Mouse (Mus musculus): ENCODE measurements at regions not wholly inside any gene's neighbourhood (a gene's known extent, or its start where the extent isn't known, plus 50 kb on each side); places are given as distances from the start of the nearest gene placed in this dataset.

DNA sequence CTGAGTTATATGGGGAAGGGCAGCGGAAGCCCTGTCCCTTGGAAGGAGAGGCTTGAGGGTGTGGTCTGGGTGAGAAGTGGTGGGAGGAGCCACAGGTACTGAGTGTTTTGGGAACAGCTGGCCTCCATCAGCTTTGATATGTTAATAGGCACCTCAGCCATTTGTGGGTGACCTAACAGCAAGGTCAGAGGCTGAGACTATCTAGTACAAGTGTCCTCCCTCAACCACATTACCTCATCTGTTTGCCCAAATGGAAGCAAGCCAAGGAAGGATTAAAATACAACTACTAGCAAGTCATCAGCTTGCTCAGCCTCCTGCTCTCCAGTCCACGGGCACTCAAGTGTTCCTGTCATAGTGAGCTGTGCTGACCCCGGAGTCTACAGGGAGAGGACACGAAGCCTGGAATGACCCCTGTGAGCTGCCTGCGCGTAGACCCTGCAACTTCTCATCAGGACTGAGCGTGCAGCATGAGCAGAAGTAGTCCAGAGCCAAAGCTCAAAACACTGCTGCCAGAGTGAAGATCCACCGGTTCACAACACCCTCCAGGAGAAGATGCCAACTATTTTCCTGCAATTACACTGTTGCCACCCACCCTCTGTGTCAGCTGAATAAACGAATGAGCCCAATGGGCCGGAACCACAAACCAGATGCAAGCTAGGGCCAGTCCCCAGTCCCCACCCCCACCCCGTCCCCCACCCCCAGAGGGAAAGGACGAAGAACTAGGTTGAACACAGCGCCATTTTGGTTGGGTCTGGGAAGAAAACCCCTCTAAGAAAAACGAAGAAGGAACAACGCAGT, 239.6 kb downstream of the Qk start:
- DNase-seq (ENCODE audit: low read depth) = no peak

DNA sequence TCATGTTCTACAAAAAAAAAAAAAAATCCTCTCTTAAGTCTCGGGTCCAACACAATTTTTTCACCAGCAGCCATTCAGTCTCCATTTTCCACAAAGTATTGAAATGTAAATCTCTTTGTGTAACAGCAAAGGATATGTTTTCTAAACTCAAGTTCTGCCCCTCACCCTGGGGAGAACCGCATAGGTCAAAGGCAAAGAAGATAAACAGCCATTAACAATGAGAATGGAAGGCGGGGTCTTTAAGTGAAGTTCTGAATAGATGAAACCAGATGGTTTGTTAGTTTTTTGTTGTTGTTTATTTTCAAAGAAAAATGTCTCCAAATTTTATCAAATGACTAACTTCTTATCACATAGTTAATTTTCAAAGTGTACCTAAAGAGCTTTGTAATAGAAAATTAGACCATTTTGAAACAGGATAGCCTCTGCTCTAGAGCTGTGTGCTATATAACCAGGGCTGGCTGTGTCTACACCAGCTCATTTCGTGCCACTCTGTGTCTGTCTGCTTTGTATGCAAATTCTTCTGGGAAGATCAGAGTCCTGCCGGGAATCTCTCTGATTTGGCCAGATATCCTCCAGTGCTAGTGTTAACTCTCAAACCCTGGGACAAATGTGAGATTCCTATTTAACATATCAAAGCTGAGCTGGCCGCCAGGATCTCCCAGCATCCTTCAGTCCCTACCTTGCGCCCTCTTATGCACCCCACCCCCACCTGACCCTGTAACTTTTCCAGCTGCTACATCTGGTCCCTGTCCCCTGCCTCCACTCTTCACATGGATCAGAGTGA, 240.9 kb downstream of the Qk start:
- no peak for DNase-seq (ENCODE audit: low read depth)

- no peak for DNase-seq (ENCODE audit: low read depth)
Measured at GRCm38 (mm10) chr17:10073301-10073700, 246.4 kb downstream of the Qk start.

DNA sequence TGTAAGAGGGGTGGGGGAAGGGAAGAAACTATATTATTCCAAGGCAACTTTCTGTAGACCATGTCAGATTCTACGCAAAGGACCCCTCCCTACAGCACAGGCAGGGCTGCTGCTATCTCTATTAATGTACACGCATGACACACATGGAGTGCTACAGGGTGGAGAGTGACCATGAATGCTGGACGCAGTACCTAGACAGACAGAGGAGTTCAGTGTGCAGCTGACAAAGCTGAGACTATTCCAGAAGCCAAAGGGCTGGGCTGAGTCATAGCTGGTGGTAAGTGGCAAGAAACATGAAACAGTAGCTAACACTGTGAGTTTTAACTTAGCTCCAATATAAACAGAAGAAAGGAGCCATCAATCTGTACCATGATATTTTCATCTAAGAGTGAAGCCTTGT, 250.4 kb downstream of the Qk start:
- no peak for DNase-seq (ENCODE audit: low read depth)

- no peak for DNase-seq (ENCODE audit: low read depth)
Measured at GRCm38 (mm10) chr17:10065131-10065530, 254.5 kb downstream of the Qk start.

GRCm38 (mm10) chr17:10062546-10063100, 257.0 kb downstream of the Qk start:
- no peak for DNase-seq (ENCODE audit: low read depth)

DNA sequence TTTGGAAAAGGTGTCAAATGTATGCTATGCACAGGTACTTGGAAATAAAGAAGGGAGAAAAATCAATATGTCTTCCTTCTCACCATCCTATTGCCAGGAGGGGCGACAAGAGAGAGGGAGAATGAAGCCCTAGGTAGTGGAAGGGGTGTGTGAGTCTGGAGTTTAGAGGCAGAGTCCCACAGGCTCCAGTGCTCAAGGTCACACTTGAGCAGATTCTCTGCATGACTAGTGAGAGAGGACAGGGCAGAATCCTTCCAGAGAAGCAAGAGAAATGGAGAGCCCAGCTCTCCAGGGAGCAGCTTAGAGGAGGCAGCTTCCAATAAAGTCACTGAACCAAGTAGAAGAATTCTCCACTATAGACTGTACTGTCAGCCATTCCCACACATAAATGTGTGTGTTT, 261.9 kb downstream of the Qk start:
- no peak for DNase-seq (ENCODE audit: low read depth)

DNA sequence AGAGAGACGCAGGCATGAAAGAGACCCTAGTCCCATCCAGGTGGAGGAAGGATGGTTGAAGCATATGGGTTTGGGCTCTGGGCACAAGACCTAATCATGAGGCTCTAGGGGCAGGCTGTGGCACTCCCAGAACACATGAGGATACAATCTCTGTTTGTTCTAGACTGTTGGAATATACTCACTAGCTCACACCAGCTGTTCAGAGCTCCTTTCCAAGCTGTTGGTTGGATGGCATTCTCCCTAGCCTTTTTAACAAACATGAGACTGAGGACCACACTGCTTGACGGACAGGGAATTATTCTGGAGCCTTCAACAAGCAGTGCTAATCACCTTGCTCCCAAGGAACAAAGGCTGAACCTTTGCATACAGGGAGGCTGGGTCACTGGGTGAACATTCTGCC, 263.6 kb downstream of the Qk start:
- no peak for DNase-seq (ENCODE audit: low read depth)

- no peak for DNase-seq (ENCODE audit: low read depth)
Measured at GRCm38 (mm10) chr17:10054375-10054774, 265.3 kb downstream of the Qk start.

DNA sequence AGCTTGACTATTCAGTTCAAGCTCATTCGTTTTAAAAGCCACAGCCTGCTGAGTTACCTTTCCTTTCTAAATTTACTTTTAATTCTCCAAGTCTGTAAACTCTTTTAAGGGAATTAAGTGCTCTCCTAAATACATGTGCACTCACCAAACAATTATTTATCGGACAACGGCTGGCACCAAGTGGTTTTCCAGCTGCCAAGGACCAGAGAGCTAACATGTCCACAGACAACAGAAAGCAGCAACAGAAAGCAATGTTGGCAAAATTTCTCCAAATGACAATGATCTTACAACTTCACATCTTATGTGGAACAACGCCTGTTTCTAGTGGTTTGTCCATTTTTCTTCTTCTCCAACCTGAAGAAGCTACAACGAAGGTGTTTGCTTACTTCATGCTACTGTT, 275.3 kb downstream of the Qk start:
- no peak for DNase-seq (ENCODE audit: low read depth)

- DNase-seq (ENCODE audit: low read depth) = no peak
Measured at GRCm38 (mm10) chr17:10042042-10042652, 277.5 kb downstream of the Qk start.

GRCm38 (mm10) chr17:10040951-10041359, 278.7 kb downstream of the Qk start:
- DNase-seq (ENCODE audit: low read depth) = no peak

GRCm38 (mm10) chr17:10040375-10040774, 279.3 kb downstream of the Qk start:
- DNase-seq (ENCODE audit: low read depth) = no peak

- no peak for DNase-seq (ENCODE audit: low read depth)
Measured at GRCm38 (mm10) chr17:10037799-10038445, 281.7 kb downstream of the Qk start.

- DNase-seq (ENCODE audit: low read depth) = no peak
Measured at GRCm38 (mm10) chr17:10033510-10033909, 286.1 kb downstream of the Qk start.

DNA sequence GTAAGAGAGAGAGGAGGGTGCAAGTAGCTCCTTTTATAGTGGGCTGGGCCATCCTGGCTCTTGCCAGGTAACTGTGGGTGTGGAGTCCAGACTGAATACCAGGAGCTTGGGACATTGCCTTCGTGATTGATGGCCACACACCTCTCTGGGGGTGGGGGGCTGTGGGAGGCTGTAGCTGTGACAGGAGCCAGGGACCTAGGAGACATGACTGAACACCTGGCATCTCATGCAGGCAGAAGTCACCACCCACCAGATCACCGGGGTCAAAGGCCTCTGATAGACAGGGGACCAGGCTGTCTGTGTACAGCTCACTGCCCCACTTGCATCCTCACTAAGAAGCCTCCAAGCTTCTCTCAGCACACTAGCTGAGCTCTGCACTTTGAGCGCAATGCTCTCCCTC, 288.6 kb downstream of the Qk start:
- DNase-seq (ENCODE audit: low read depth) = no peak

GRCm38 (mm10) chr17:10026770-10027169, 292.9 kb downstream of the Qk start:
- no peak for DNase-seq (ENCODE audit: low read depth)

DNA sequence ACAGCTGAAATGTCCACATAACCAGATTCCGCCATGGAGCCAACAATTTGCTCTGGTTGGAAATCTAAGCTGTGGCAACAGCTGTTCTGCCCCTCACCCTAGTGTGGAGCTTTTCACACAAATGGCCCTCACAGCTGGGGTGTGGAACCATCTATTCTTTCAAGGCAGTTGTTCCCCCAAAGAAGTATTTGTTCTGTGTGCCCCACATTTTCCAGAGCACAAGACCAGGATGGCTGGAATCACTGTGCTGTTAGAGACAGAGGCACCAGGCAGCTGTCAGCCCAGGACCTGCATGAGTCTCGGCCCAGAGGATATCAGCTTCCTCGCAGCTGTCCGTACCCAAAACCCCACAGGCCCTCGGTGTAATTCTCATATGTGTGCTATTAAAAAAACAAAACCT, 294.4 kb downstream of the Qk start:
- DNase-seq (ENCODE audit: low read depth) = no peak

DNA sequence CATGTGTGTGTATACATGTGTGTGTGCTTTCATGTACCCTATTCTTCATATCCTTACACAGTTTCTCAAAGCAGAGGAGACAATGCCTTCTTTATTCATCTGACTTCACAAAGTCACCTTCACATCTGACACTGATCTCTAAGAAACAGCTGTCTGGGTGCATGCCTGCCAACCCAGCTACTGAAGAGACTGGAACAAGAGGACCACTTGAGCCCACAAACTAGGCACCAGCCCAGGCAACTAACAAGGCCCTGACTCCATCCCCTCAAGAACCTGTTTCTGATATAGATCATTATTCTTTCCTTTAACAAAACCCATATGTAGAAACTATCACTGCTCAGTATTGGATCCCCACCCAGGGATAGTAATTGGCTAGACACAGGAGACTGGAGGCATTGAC, 295.3 kb downstream of the Qk start:
- DNase-seq (ENCODE audit: low read depth) = no peak

- no peak for DNase-seq (ENCODE audit: low read depth)
Measured at GRCm38 (mm10) chr17:10012161-10012560, 307.5 kb downstream of the Qk start.

- DNase-seq (ENCODE audit: low read depth) = no peak
Measured at GRCm38 (mm10) chr17:10011728-10012127, 307.9 kb downstream of the Qk start.

DNA sequence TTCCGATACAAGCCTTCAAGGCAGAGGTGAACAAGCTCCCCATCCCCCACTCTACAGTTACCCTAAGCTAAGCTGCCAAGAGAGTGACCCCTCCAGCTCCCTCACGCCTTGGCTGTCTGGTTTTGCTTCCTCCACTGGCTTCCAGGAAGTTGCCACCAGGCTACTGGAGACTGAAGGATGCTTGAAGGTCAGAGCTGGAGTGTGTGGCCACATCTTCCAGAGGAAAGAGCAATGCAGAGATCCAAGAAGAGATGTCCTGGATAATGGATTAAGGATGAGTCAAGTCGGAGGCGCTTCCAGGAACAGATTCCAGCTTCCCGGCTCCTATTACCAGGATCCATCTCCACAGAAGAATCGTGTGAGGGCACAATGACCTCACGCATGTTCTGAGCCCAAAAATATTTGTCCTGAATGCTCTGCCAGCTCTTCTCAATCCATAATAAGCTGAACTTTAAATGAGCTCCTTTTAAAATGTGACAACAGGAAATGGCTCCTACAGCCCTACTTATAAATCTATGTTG, 318.5 kb downstream of the Qk start:
- no peak for DNase-seq (ENCODE audit: low read depth)
